Mouse (Mus musculus) lung, embryonic 16.5 days (tissue): ENCODE results near the gene Smarca5. TPM values are rescaled to one million over a fixed set of nuclear protein-coding genes. Genes with fewer than 3 reads are reported as not detected.

ENCODE experiments used
- ATAC-seq: fragments of 200-750 bp; cut with Nextera tagmentation; 2 replicates; pipeline ENCODE4 v1.8.0; 2017; ENCODE audit warnings: low read depth, mild to moderate bottlenecking, moderate library complexity
- H3K27ac ChIP-seq: fragments of 300-500 bp; sonication (generic); 2 replicates; pipeline ENCODE4 v1.5.1; 2014; ENCODE audit warnings: mild to moderate bottlenecking, control low read depth, low read length
- H3K27me3 ChIP-seq: fragments of 300-500 bp; sonication (generic); 2 replicates; pipeline ENCODE4 v1.6.1; 2014; ENCODE audit warnings: low read depth, low read length, mixed read lengths; ENCODE audit not compliant: control insufficient read depth, insufficient read depth
- H3K36me3 ChIP-seq: fragments of 300-500 bp; sonication (generic); 2 replicates; pipeline ENCODE4 v1.6.1; 2014; ENCODE audit warnings: low read length; ENCODE audit not compliant: control insufficient read depth, insufficient read depth
- H3K4me1 ChIP-seq: fragments of 300-500 bp; sonication (generic); replicated peaks from 2 replicates; pipeline ENCODE4 v1.6.1; 2014; ENCODE audit warnings: low read length, mixed read lengths; ENCODE audit not compliant: control insufficient read depth, insufficient read depth
- H3K4me2 ChIP-seq: fragments of 300-500 bp; sonication (generic); 2 replicates; pipeline ENCODE4 v1.6.1; 2014; ENCODE audit warnings: low read depth, low read length, control low read depth
- H3K4me3 ChIP-seq: fragments of 300-500 bp; sonication (generic); 2 replicates; pipeline ENCODE4 v1.5.1; 2014; ENCODE audit warnings: mild to moderate bottlenecking, low read length, control low read depth
- H3K9ac ChIP-seq: fragments of 300-500 bp; sonication (generic); 2 replicates; pipeline ENCODE4 v1.6.1; 2014; ENCODE audit warnings: low read length, control low read depth
- H3K9me3 ChIP-seq: fragments of 300-500 bp; sonication (generic); 2 replicates; pipeline ENCODE4 v1.6.1; 2016; ENCODE audit warnings: low read length; ENCODE audit not compliant: control insufficient read depth
- WGBS: fragments of 180-500 bp; shearing (Covaris S2); extraction: QIAGEN DNeasy Blood & Tissue Kit; methylation state at CpG from one replicate; pipeline ENCODE4 v1.1.7; 2014; 5-methylcytosine and 5-hydroxymethylcytosine counted together
- polyA plus RNA-seq: library from polyadenylated mRNA; unstranded; fragments of >200 nt; fragmentation: Nextera tagmentation; extraction: Ambion mirVana; gene quantifications from 2 replicates; pipeline ENCODE4 v1.2.1, GENCODE M21; 2015

Smarca5 gene
- polyA plus RNA-seq, 1 experiment from 2014 or later = 58.7 TPM

DNA sequence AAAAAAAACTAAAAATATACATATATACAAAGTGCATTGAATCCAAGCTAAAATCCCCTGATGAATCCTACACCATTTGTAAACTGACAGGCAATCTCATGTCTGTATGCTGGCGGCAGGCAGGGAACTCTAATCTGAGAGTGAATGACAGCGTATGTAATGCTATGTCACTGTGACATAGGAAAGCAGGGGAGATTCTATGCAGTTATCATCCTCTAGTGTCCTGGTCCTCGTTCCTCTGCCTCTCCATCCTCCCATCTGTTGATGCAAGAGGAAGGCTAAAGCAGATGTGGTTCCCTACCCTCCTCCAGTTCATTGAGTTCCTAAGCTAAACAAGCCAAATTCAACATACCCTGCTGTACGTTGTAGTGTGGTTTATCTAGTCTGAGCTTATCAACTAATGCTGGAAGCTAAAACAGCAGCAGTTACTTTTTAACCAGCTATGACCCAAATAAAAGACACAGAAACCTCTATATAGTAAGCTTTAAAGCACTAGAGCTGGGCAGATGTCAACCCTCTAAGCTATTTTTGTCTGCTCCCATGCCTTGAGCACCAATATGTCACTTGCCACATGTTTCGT lies 55.5 kb downstream of the Smarca5 start:
- ATAC-seq = no peak
- no peaks in the 10 kb centered on the region for H3K27me3 ChIP-seq
- WGBS = 48% methylated on average over 5 of the region's 5 CpGs
- H3K27ac ChIP-seq = no peak overlapping the region
- no peaks in the 10 kb centered on the region for H3K9me3 ChIP-seq
- H3K9ac ChIP-seq = no peak overlapping the region
- no peaks in the 10 kb centered on the region for H3K4me1 ChIP-seq
- H3K4me3 ChIP-seq = no peak overlapping the region
- no peaks in the 10 kb centered on the region for H3K36me3 ChIP-seq
- H3K4me2 ChIP-seq = no peak overlapping the region

DNA sequence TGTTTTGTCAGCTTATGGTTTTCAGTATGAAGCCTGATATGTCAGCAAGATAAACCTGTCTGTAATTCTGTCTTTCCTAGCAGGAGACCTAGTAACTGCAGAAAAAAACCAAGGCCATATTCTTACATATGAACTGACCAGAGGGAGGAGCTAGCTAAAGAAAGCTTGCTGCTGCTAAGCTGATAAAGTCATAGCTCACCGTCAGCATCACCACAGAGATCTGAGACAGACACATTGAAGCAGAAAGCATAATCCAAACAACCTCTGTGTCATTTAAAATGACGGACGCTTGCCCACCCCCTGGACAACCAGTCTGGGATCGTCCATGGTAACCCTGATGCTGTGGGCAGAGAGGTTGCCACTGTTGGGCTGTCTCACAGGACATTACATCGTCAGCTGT lies 56.7 kb downstream of the Smarca5 start:
- Histone ChIP-seq H3K36me3 (no peaks in the 10 kb centered on the region), H3K27me3 (no peaks in the 10 kb centered on the region), H3K4me1 (no peaks in the 10 kb centered on the region), H3K9me3 (no peaks in the 10 kb centered on the region), H3K9ac (no peak overlapping the region), H3K4me2 (no peak overlapping the region), H3K27ac (no peak overlapping the region), H3K4me3 (no peak overlapping the region)
- WGBS = 60% methylated on average over 5 of the region's 5 CpGs
- ATAC-seq = no peak

DNA sequence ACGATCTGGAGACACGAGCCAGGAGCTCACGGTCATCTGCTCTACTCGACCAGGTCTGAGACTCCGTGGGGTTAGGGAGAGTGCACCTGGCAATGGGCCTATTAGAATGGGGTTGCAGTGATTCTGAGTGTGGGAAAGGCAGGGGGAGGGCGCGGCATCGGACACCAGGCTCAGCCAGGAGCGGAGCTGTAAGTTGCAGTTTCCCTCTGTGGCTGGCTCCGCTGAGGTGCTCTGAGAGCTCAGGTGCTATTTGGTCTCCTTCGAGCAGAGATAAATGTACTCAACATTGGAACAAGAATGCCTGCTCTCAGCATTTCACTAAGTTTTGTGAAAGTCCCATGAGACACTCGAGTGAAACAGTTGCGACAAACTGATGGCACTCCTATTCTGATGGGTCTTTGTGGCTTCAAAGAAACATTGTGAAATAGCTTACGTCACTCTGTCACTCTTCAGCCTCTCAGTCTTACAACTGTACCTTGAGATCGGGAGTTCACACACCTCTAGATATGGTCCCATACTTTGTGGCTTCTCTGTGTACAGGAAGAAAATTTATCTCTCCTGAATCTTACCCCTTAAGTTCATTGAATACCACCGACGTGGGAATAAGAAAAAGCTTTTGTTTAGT lies 69.9 kb downstream of the Smarca5 start:
- Histone ChIP-seq H3K36me3 (no peaks in the 10 kb centered on the region), H3K27ac (no peak overlapping the region), H3K4me1 (no peaks in the 10 kb centered on the region), H3K4me3 (no peak overlapping the region), H3K27me3 (no peaks in the 10 kb centered on the region), H3K9me3 (no peaks in the 10 kb centered on the region), H3K4me2 (peak overlapping the region; percentile 6; the same call in 1 of the 2 replicates), H3K9ac (0 out of 2 replicates have a peak overlapping the region, but pooled peaks have one; percentile 4)
- WGBS = 42% methylated on average over 17 of the region's 17 CpGs
- ATAC-seq = peak; percentile 28; the same call in 1 of the 2 replicates

DNA sequence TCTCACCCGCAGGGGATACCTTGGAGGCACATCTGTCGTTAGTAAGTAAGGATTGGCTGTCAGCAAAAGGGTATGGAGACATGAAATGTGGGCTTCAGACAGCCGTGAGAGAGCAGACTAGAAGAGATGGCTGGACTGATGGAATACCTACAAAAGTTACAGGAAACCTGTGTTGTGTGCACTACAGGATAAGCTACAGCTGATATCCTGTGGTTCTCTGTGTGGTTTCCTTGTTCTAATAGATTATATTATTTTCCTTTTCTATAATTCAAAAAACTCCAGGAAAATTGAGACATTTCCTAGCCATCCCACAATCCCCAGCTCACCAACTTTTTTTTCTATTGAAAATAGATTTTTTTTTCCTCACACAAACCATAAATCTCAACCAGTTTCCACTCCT lies 75.8 kb downstream of the Smarca5 start:
- no peaks in the 10 kb centered on the region for H3K4me1 ChIP-seq
- H3K36me3 ChIP-seq = no peaks in the 10 kb centered on the region
- ATAC-seq = no peak
- H3K4me3 ChIP-seq = no peak overlapping the region
- H3K9ac ChIP-seq = no peak overlapping the region
- H3K27ac ChIP-seq = no peak overlapping the region
- 66% methylated on average over 3 of the region's 3 CpGs for WGBS
- H3K27me3 ChIP-seq = no peaks in the 10 kb centered on the region
- H3K9me3 ChIP-seq = no peaks in the 10 kb centered on the region
- H3K4me2 ChIP-seq = no peak overlapping the region

DNA sequence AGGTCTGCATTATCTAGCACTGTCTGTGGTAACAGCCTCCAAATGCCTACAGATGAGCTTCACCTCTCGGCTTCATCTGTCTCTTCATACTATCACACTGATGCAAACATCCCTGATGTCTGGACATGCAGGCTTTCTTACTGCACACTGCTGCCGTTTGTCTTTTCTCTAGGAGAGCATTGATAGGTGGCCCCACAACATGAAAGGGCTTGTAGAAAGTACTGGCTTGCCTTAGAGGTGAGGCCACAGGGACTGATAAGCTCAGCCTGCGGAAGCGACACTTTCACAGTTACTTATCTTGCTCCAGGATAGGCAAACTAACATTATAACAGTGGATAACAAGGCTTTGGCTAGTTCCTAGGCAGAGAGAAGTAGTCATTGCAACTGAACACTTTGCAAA lies 78.2 kb downstream of the Smarca5 start:
- 33% methylated on average over 4 of the region's 4 CpGs for WGBS
- Histone ChIP-seq H3K9ac (no peak overlapping the region), H3K36me3 (no peaks in the 10 kb centered on the region), H3K4me3 (no peak overlapping the region), H3K27ac (no peak overlapping the region), H3K4me1 (no peaks in the 10 kb centered on the region), H3K9me3 (no peaks in the 10 kb centered on the region), H3K4me2 (no peak overlapping the region), H3K27me3 (no peaks in the 10 kb centered on the region)
- no peak for ATAC-seq

DNA sequence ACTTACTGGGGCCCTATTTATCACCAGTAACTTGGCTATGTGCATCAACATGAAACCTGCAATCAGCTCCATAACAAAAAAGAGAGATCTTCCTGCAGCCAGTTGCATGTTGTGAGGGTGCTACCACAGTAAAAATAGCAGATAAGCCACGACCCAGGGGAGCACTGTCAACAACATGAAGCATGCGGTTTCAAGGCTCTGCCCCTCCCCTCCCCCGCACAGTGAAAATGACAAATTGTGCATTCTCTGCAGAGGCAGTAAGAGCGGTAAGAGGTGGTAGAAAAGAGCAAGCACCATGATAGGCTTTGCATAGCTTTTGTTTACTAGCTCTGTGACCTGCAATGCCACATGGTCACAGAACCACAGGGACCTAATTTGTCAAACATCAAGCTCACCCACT lies 81.7 kb downstream of the Smarca5 start:
- WGBS = 19% methylated on average over 4 of the region's 4 CpGs
- Histone ChIP-seq H3K27me3 (no peaks in the 10 kb centered on the region), H3K36me3 (no peaks in the 10 kb centered on the region), H3K4me1 (no peaks in the 10 kb centered on the region), H3K27ac (no peak overlapping the region), H3K9me3 (no peaks in the 10 kb centered on the region), H3K9ac (no peak overlapping the region), H3K4me2 (no peak overlapping the region), H3K4me3 (no peak overlapping the region)
- ATAC-seq = no peak

Other genes with a start within 250 kb of the Smarca5 start
- 7.7 and 15.3 TPM in 2 replicates for gene Gypa, start 245.7 kb downstream of the Smarca5 start, polyA plus RNA-seq
- gene Frem3, start 128.4 kb downstream of the Smarca5 start, polyA plus RNA-seq = 0.06 and 0.18 TPM in 2 replicates
- gene Gab1, start 141.0 kb upstream of the Smarca5 start, polyA plus RNA-seq = 21.5 and 22.4 TPM in 2 replicates